Mouse (Mus musculus) intestine, postnatal 0 days (tissue): ENCODE measurements around the gene Zap70. TPM values are rescaled to one million over a fixed set of nuclear protein-coding genes. Genes with fewer than 3 reads are reported as not detected.

Source experiments
- ATAC-seq: fragments of 200-750 bp; cut with Nextera tagmentation; 2 replicates; pipeline ENCODE4 v1.8.0; 2017; ENCODE audit warnings: mild to moderate bottlenecking, moderate TSS enrichment, moderate library complexity
- H3K27ac ChIP-seq: fragments of 300-500 bp; sonication (generic); 2 replicates; pipeline ENCODE4 v1.5.1; 2014; ENCODE audit warnings: mild to moderate bottlenecking, low read depth, low read length, moderate library complexity
- H3K27me3 ChIP-seq: fragments of 300-500 bp; sonication (generic); replicated peaks from 2 replicates; pipeline ENCODE4 v1.6.1; 2014; ENCODE audit warnings: low read length, mixed read lengths; ENCODE audit not compliant: control insufficient read depth, insufficient read depth
- H3K36me3 ChIP-seq: fragments of 300-500 bp; sonication (generic); 2 replicates; pipeline ENCODE4 v1.6.1; 2014; ENCODE audit warnings: mild to moderate bottlenecking, moderate library complexity; ENCODE audit not compliant: control insufficient read depth, insufficient read depth
- H3K4me1 ChIP-seq: fragments of 300-500 bp; sonication (generic); replicated peaks from 2 replicates; pipeline ENCODE4 v1.6.1; 2014; ENCODE audit warnings: antibody characterized with exemption, low read length, mixed read lengths; ENCODE audit not compliant: control insufficient read depth, insufficient read depth
- H3K4me2 ChIP-seq: fragments of 300-500 bp; sonication (generic); replicated peaks from 2 replicates; pipeline ENCODE4 v1.6.1; 2014; ENCODE audit warnings: low read depth, mild to moderate bottlenecking, moderate library complexity
- H3K4me3 ChIP-seq: fragments of 300-500 bp; sonication (generic); 2 replicates; pipeline ENCODE4 v1.5.1; 2014; ENCODE audit warnings: low read depth, low read length
- H3K9ac ChIP-seq: fragments of 300-500 bp; sonication (generic); 2 replicates; pipeline ENCODE4 v1.6.1; 2014; ENCODE audit warnings: mild to moderate bottlenecking, low read depth, low read length
- H3K9me3 ChIP-seq: fragments of 300-500 bp; sonication (generic); 2 replicates; pipeline ENCODE4 v1.6.1; 2016; ENCODE audit warnings: mixed run types; ENCODE audit not compliant: control insufficient read depth
- CTCF ChIP-seq: sonication (generic); IDR thresholded peaks from 2 replicates; pipeline ENCODE4 v1.5.1; 2016; ENCODE audit warnings: low read depth, mild to moderate bottlenecking, control low read depth, antibody characterized with exemption, moderate library complexity
- WGBS: fragments of 180-500 bp; shearing (Covaris S2); extraction: QIAGEN DNeasy Blood & Tissue Kit; methylation state at CpG from one replicate; pipeline ENCODE4 v1.1.7; 2014; 5-methylcytosine and 5-hydroxymethylcytosine counted together
- polyA plus RNA-seq: library from polyadenylated mRNA; unstranded; fragments of >200 nt; fragmentation: Nextera tagmentation; extraction: Ambion mirVana; gene quantifications from 2 replicates; pipeline ENCODE4 v1.2.1, GENCODE M21; 2015

Zap70 gene
- polyA plus RNA-seq, 1 experiment from 2014 or later = 0.70 TPM

- Histone ChIP-seq H3K9ac (no peak overlapping the region), H3K27ac (no peak overlapping the region), H3K4me2 (no peak overlapping the region), H3K9me3 (no peaks in the 10 kb centered on the region), H3K4me3 (no peak overlapping the region), H3K4me1 (no peaks in the 10 kb centered on the region), H3K27me3 (peaks cover 4% of the 10 kb centered on the region; the same call in 1 of the 2 replicates), H3K36me3 (no peaks in the 10 kb centered on the region)
- 59% methylated on average over 5 of the region's 5 CpGs for whole genome bisulfite sequencing
- no peak for TF ChIP-seq CTCF
- no peak for ATAC-seq
Observed at GRCm38 (mm10) chr1:36739231-36739630, 22.4 kb upstream of the Zap70 start.

- H3K27me3 ChIP-seq = peaks cover 4% of the 10 kb centered on the region
- H3K36me3 ChIP-seq = no peaks in the 10 kb centered on the region
- no peak overlapping the region for H3K9ac ChIP-seq
- no peaks in the 10 kb centered on the region for H3K9me3 ChIP-seq
- no peak for ATAC-seq
- H3K4me2 ChIP-seq = no peak overlapping the region
- 81% methylated on average over 9 of the region's 9 CpGs for WGBS
- no peak overlapping the region for H3K27ac ChIP-seq
- H3K4me3 ChIP-seq = no peak overlapping the region
- H3K4me1 ChIP-seq = no peaks in the 10 kb centered on the region
- no peak for TF ChIP-seq CTCF
Observed at GRCm38 (mm10) chr1:36743046-36743445, 18.6 kb upstream of the Zap70 start.

- no peak overlapping the region for H3K9ac ChIP-seq
- H3K4me2 ChIP-seq = peak overlapping the region; percentile 18; the same call in 1 of the 2 replicates
- H3K27ac ChIP-seq = no peak overlapping the region
- H3K4me1 ChIP-seq = no peaks in the 10 kb centered on the region
- H3K9me3 ChIP-seq = no peaks in the 10 kb centered on the region
- TF ChIP-seq CTCF = peak; percentile 85
- WGBS = 19% methylated on average over 17 of the region's 17 CpGs
- H3K4me3 ChIP-seq = no peak overlapping the region
- peak; percentile 28; the same call in 1 of the 2 replicates for ATAC-seq
- H3K36me3 ChIP-seq = no peaks in the 10 kb centered on the region
- peaks cover 4% of the 10 kb centered on the region for H3K27me3 ChIP-seq
Observed at GRCm38 (mm10) chr1:36744268-36744944, 17.2 kb upstream of the Zap70 start.

GRCm38 (mm10) chr1:36745661-36746060 lies 15.9 kb upstream of the Zap70 start:
- Histone ChIP-seq H3K27me3 (peaks cover 3% of the 10 kb centered on the region), H3K27ac (no peak overlapping the region), H3K4me2 (no peak overlapping the region), H3K4me3 (no peak overlapping the region), H3K4me1 (no peaks in the 10 kb centered on the region), H3K36me3 (no peaks in the 10 kb centered on the region), H3K9me3 (no peaks in the 10 kb centered on the region), H3K9ac (no peak overlapping the region)
- 66% methylated on average over 4 of the region's 4 CpGs for WGBS
- TF ChIP-seq CTCF = no peak
- no peak for ATAC-seq

GRCm38 (mm10) chr1:36746452-36746851 lies 15.1 kb upstream of the Zap70 start:
- peak; percentile 69 for TF ChIP-seq CTCF
- Histone ChIP-seq H3K4me3 (no peak overlapping the region), H3K4me1 (no peaks in the 10 kb centered on the region), H3K9me3 (no peaks in the 10 kb centered on the region), H3K4me2 (no peak overlapping the region), H3K36me3 (no peaks in the 10 kb centered on the region), H3K27me3 (no peaks in the 10 kb centered on the region; the same call in 1 of the 2 replicates), H3K27ac (no peak overlapping the region), H3K9ac (no peak overlapping the region)
- no peak for ATAC-seq
- WGBS = 43% methylated on average over 15 of the region's 15 CpGs

- no peak for TF ChIP-seq CTCF
- WGBS = 74% methylated on average over 6 of the region's 6 CpGs
Observed at GRCm38 (mm10) chr1:36753932-36754675, 7.5 kb upstream of the Zap70 start.

More at GRCm38 (mm10) chr1:36753932-36754675, 7.5 kb upstream of the Zap70 start:
- Histone ChIP-seq H3K4me1 (no peaks in the 10 kb centered on the region), H3K4me3 (no peak overlapping the region), H3K4me2 (no peak overlapping the region), H3K9me3 (no peaks in the 10 kb centered on the region), H3K9ac (no peak overlapping the region), H3K36me3 (no peaks in the 10 kb centered on the region), H3K27ac (no peak overlapping the region), H3K27me3 (no peaks in the 10 kb centered on the region)
- no peak for ATAC-seq
